Mouse (Mus musculus): Measurements from ENCODE around the gene Trap1. TPM values are rescaled to one million over a fixed set of nuclear protein-coding genes. Genes with fewer than 3 reads are reported as not detected.

Trap1 gene
- polyA plus RNA-seq, 1 experiment = 266 TPM

GRCm38 (mm10) chr16:4044093-4044492 is 33.5 kb downstream of the Trap1 start:
- no peak for TF ChIP-seq GATA1 (IDR thresholded peaks at IDR 0.05; ENCODE audit: low read length)

DNA sequence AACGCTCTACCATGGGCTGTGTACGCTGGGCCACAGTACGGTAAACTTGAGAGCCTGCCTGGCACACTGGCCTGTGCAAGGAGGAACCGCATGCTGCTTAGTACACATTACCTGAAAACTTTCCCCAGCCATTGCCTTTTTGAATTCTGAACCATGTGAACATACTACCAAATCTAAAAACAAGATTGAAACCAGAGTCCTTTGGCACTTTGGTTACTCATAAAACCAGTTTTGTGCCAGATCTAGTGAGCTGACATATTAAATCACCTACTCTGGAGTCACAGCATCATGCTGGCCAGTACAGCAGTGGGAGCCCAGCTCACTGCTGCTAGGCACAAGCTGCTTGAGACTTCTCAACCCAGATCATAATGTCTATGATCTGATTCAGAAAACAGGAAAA is 36.0 kb downstream of the Trap1 start:
- TF ChIP-seq GATA1 (IDR thresholded peaks at IDR 0.05; ENCODE audit: low read length) = no peak

- TF ChIP-seq GATA1 (IDR thresholded peaks at IDR 0.05; ENCODE audit: low read length) = no peak
Measured at GRCm38 (mm10) chr16:4040206-4040605, 37.4 kb downstream of the Trap1 start.

GRCm38 (mm10) chr16:4037690-4038089 is 39.9 kb downstream of the Trap1 start:
- no peak for TF ChIP-seq GATA1 (IDR thresholded peaks at IDR 0.05; ENCODE audit: low read length)

GRCm38 (mm10) chr16:4036807-4037206 is 40.8 kb downstream of the Trap1 start, which contains the start of gene Dnase1:
TSS of gene Dnase1 (plus strand) at chr16:4036942.
- no peak for TF ChIP-seq GATA1 (IDR thresholded peaks at IDR 0.05; ENCODE audit: low read length)

DNA sequence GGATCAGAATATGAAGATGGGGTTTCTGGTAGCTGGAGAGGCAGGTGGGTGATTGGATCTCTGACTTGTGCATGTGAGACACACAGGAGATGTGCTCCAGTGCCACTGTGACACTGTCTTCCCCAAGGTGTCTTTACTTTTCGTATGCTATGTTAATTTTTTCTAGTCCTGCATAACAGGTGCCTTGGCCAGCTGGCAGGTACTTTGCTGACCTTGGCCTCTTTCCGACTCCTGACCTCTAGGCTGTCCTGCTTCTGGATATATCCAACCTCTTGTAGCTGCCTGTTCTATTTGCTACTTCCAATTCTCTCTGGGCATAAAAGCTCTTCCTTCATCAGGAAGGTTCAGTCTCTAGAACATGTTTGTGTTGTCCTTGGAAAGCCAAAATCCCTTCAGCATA is 42.1 kb downstream of the Trap1 start:
- TF ChIP-seq GATA1 (IDR thresholded peaks at IDR 0.05; ENCODE audit: low read length) = no peak

GRCm38 (mm10) chr16:4034476-4034875 is 43.2 kb downstream of the Trap1 start:
- no peak for TF ChIP-seq GATA1 (IDR thresholded peaks at IDR 0.05; ENCODE audit: low read length)

DNA sequence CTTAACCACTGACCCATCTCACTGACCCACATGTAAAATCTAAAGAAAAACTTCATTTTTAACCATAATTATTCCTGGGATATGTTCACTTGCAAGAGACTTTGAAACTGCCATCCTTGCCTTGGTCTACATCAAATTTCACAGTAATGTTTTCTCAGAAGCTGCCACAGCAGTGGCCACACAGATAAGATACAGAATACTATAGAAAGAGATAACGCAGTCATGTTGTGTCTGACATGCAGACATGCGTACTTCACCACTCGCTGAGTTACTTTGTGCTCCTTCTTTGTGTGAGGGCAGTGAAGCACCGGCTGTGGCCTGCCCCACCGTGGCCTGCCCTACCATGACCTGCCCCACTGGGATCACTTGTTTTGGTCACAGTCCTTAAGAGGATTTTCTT is 43.7 kb downstream of the Trap1 start:
- no peak for TF ChIP-seq GATA1 (IDR thresholded peaks at IDR 0.05; ENCODE audit: low read length)

DNA sequence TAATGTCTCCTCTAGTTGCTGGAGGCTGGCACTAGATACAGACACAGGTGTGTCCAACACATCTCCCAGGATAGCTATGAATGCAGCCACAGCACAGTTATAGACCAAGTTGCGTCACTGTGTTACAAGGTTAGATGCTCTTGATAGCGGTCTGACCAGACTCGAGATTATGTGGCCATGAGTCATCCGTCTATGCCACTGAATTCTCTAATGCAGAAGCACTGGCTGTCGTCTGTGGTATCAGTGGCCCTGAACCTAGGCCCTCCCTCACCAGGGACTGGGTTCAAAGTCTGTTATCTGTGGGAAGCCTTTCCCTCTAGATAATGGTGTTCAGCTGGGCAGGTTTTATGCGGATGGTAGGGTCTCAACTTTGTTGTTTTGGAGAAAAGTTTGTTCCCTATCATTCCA is 45.3 kb downstream of the Trap1 start:
- no peak for TF ChIP-seq GATA1 (IDR thresholded peaks at IDR 0.05; ENCODE audit: low read length)

DNA sequence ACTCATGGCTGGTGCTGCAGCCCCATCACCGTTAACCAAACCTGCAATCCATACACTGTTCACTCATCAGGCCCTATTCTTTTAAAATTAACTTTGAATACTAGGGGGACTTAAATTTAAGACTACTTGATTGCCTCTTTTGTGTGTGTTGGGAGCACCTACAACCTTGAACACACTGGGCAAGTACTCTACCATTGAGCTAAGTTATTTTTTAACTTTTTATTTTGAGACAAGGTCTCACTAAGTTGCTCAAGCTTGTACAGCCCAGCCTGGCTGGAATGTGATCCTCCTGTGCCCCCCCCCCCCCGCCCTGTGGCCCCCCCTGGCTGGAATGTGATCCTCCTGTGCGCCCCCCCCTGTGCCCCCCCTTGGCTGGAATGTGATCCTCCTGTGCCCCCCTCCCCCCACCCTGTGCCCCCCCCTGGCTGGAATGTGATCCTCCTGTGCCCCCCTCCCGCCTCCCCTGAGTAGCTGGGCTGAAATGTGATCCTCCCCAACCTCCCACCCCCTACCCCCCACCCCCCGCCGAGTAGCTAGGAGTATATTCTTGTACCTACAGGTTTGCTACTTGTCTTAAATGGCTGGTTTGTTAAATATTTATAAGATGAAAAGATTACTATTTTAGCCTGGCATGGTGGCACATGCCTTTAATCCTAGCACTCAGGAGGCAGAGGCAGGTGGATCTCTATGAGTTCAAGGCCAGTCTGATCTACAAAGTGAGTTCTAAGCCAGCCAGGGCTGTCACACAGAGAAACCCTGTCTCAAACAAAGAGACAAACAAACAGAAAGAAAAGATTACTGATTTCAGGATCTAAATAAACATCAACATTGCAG is 46.0 kb downstream of the Trap1 start:
- TF ChIP-seq GATA1 (IDR thresholded peaks at IDR 0.05; ENCODE audit: low read length) = no peak

DNA sequence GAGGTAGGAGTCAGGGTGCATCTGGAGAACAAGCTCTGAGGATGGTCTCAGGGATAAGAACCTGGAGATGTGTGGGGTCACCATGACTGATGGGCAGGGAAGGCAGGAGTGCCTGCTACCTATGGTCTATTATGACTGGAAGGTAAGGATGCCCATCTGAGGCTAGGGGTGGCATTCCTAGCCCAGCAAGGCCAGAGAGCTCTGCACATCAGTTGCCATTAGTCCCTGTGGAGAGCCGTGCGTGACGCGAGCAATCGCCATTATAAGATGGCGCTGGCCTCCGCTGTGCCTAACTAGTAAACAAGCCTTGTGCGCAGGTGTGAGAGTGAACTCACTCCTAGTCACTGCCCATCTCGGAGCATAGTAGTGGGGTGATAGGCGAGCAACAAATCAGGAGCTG is 47.1 kb downstream of the Trap1 start:
- no peak for TF ChIP-seq GATA1 (IDR thresholded peaks at IDR 0.05; ENCODE audit: low read length)

GRCm38 (mm10) chr16:4029371-4029841 is 48.2 kb downstream of the Trap1 start:
- TF ChIP-seq GATA1 (IDR thresholded peaks at IDR 0.05; ENCODE audit: low read length) = no peak

DNA sequence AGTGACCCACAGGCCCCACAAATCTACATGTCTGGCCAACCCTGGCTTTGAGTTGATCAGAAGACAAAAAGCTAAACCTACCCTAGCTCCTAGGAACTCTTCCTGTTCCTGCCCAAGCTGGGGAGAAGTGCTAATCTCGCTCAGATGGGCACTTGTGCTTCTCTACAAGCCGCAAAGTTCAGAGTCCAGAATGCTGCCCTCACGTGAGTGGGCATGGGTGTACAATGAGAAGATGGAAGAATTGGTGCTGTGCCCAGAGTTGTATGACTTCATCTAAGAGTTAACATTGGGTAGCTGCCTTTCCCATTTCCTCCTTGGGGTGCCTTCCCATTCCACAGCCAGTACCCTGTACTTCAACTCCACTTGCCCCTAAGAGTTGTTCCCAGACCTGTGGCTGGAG is 50.4 kb downstream of the Trap1 start:
- no peak for TF ChIP-seq GATA1 (IDR thresholded peaks at IDR 0.05; ENCODE audit: low read length)

GRCm38 (mm10) chr16:4026672-4027071 is 51.0 kb downstream of the Trap1 start:
- TF ChIP-seq GATA1 (IDR thresholded peaks at IDR 0.05; ENCODE audit: low read length) = no peak

DNA sequence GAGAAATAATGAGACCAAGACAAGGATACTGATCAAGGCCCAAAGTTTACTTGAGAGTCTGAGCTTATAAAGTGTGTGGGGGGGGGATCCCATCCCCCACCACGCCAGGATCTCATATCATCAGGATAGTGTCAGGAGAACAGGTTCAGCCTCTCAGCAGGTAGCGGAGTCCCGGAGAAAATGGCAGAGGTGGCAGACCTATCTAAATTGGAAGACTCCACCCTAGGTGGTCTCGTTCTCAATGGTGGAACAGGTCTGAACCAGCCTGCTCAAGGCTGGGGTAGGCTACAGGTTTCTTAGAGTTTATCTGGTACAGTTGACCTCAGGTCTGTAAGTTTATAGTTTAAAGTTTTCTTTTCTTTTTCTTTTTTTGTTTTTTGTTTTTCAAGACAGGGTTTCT is 54.9 kb downstream of the Trap1 start:
- no peak for TF ChIP-seq GATA1 (IDR thresholded peaks at IDR 0.05; ENCODE audit: low read length)

DNA sequence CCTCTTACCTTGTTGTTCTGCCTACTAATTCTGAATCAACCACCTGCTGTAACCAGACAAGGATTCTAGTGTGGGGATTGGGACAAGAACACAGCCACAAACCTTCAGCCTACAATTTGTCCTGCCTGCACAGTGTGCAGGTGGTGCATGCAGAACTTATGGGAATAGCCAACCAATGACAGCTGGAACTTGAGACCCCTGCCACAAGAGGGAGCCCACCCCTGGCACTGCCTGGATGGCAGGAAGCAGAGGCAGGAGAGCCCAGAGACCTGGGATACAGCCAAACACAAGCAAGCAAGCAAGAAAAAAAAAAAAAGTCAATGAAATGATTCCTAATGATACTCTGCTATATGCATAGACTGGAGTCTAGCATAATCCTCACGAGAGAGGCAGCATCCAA is 56.4 kb downstream of the Trap1 start:
- TF ChIP-seq GATA1 (IDR thresholded peaks at IDR 0.05; ENCODE audit: low read length) = no peak

- TF ChIP-seq GATA1 (IDR thresholded peaks at IDR 0.05; ENCODE audit: low read length) = no peak
Measured at GRCm38 (mm10) chr16:4014040-4014668, 63.5 kb downstream of the Trap1 start.
